Mouse (Mus musculus) brain, embryonic 14.5 days (tissue): ENCODE data around the gene Ptbp1. TPM values are rescaled to one million over a fixed set of nuclear protein-coding genes. Genes with fewer than 3 reads are reported as not detected.

Experiments used
- DNase-seq: peaks from one replicate; pipeline ENCODE4 v3.0.0-alpha.2; 2011; ENCODE audit warnings: low read depth
- CTCF ChIP-seq: fragments of 200-500 bp; IDR thresholded peaks from 2 replicates; pipeline ENCODE4 v1.5.1; 2012; ENCODE audit warnings: inconsistent platforms, mild to moderate bottlenecking, moderate library complexity, borderline replicate concordance; ENCODE audit not compliant: insufficient read depth, insufficient read length; ENCODE audit errors: extremely low read depth
- POLR2A ChIP-seq: fragments of 200-500 bp; IDR thresholded peaks from 2 replicates; pipeline ENCODE4 v1.6.1; 2012; ENCODE audit warnings: mild to moderate bottlenecking, inconsistent platforms, borderline replicate concordance; ENCODE audit not compliant: poor library complexity, insufficient read depth, insufficient read length, severe bottlenecking; ENCODE audit errors: extremely low read depth
- polyA plus RNA-seq: library from polyadenylated mRNA; depleted of rRNA; stranded (reverse); fragments of >200 nt; gene quantifications from 2 replicates; pipeline ENCODE4 v1.2.3, GENCODE M21; 2012

Ptbp1 gene
- polyA plus RNA-seq, 1 experiment, result 194 TPM

DNA sequence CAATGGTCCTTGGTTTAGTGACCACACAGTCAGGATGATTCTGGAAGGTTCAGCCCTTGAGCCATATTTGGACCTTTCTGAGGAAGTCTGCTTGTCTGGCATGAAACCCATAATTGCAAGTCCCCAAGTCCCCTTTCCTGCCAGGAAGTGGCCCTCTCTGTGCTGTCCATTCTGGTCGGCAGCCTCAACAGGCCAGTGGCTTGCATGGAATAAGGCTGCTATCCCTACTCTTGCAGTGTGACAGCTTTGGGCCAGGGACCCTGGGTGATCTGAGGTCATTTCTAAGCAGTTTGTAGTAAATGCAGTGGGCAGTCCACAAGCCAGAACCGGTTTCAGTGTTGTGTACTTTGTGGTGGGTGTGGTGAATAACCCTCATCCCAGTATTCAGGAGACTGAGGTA, 16.1 kb upstream of the Ptbp1 start:
- DNase-seq, result no peak
- TF ChIP-seq POLR2A (no peak), CTCF (no peak)

DNA sequence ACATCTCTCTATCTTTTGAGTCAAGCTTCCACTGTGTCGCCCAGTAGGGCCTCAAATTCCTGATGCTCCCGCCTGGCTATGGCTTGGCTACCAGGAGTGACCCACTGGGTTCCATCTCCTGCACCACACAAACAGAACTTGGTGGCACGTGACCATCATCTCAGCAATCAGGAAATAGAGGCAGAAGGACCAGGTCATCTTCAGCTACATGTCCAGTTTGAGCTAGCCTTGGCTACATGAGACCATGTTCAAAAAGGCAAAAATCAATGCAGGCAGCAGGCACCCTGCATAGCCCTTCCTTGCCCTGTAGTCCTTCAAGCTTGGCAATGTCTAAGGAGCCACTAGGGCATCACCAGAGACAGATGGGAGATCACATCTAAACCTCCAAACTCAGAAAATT, 14.1 kb upstream of the Ptbp1 start:
- TF ChIP-seq POLR2A (no peak), CTCF (no peak)
- DNase-seq, result no peak

DNA sequence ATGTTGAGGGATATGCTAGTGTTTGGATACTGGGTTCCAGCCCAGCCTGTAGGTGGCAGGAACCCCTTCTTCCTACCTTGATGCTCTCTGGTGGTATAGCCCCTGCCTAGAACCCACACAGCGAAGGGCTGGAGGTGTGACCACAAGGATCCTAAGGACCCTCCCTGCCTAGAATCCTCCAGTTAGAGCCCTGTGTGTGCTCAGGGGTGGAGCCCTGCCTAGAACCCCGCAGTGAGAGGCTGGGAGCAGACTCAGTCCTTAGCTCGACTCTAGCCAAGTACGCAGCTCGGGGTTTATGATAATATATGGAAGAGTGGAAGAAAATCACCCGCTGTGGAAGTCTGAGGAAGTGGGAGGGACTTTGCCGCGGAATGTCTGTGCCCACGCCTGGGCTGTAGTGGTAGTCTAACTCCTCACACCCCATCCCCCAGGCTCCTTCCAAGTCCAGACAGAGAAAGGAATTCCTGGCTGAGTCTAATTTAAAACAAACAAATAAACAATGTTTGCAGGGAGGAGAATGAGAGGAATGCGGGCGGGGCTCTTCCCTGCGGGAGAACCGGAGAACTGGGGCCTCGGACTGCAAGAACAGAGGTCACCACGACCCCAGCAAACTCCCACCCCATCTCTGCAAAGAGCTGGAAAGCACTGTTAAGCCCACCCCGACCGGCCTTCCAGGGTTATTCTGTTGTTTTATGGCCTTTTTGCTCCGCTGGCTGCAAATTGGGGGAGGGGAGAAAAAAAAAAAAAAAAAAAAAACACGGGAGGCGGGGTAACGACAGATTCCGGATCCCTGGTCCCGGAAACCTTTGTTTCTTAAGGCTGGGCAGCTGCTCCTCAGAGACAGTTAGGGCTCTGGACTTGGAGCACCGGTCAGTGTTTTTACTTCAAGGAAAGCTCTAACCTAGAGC, 13.3 kb upstream of the Ptbp1 start:
- 0 out of 2 replicates have a peak, but pooled peaks have one; percentile 10 for TF ChIP-seq POLR2A
- no peak for TF ChIP-seq CTCF
- peak; percentile 78 for DNase-seq

DNA sequence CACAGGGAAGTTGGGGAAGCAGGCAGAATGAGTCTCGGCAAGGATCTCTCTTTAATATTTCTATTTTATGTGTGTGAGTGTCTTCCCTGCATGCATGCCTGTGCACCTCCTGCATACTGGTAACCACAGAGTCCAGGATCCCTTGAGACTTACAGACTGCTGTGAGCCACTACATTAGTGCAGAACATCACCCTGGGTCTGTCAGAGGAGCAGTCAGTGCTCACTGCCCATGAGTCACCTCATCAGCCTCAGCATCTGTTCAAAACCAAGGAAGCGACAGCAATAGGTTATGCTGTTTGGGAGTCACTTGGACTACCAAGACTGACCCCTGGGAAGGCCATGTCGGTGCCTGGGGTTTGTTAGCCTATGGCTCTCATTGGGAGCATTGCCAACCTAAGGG, 11.9 kb upstream of the Ptbp1 start:
- TF ChIP-seq CTCF (no peak), POLR2A (no peak)
- DNase-seq, result no peak

DNA sequence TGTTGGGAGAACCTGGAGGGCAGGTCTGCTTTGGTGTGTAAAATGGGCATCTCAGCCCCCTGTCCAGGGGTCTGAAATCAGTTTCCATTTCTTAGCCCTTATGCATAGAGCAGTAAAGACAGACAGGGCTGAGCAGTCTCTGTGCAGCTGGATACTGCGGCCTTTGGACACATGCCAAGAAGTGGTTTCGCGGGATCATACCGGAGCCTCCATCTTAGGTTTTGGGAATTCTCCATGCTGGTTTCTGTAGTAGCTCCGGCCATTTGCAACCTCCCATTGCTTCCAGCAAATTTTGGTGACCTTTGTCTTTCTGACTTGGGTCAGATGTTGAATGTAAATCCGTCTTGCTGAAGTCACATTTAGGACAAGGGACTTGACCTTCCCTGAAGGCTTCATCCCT, 10.8 kb upstream of the Ptbp1 start:
- TF ChIP-seq CTCF (no peak), POLR2A (no peak)
- DNase-seq, result peak; percentile 63

DNA sequence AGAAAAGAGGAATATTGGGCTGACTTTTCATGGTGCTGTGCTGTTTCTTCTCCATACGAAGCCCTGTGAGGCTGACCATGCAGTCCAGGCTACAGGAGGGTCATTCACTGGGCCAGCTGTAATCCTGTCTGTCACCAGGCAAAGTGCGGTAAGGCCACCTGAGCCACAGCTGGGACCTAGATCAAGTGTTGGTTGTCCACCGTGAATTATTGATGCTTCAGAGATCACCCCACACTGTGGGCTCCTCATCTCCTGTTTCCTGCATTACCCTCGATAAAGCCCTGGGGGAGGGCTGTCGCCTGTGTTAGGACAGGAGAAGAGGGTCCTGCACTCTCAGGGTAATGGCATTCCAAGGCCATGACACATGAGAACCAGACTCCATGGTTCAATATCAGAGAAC, 7.7 kb upstream of the Ptbp1 start:
- TF ChIP-seq CTCF, result no peak
- no peak for TF ChIP-seq POLR2A
- DNase-seq, result no peak

DNA sequence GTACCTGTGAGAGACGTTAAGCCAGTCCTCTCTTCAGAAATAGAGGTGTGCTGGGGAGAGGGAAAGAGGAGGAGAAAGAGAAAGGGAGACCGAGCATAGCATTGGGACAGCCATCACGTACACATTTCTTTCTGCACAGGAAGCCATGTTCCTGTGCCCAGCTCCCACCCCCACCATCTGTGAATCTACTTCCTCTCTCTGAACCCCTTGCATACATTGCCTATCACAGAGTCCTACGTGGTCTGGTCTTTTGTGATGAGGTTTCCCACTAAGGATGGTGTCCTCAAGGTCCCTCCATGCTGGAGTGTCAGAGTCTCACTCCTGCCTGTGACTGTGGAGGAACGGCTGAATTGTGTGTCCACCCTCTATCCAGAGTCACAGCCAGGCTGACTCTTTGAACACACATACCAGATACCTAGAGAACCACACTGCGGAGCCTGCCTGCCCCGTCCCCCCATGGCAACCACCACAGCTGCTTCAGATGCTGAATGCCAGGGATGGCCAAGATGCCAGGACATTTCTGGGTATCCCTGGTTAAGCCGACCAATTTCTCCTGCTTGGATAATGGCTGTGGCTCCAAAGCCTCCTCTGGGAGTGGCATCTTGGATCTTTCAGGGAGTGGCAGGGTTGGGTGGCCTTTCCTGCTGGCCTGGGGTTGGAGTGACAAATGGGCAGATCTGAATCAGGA, 4.1 kb upstream of the Ptbp1 start:
- TF ChIP-seq CTCF, result no peak
- no peak for DNase-seq

DNA sequence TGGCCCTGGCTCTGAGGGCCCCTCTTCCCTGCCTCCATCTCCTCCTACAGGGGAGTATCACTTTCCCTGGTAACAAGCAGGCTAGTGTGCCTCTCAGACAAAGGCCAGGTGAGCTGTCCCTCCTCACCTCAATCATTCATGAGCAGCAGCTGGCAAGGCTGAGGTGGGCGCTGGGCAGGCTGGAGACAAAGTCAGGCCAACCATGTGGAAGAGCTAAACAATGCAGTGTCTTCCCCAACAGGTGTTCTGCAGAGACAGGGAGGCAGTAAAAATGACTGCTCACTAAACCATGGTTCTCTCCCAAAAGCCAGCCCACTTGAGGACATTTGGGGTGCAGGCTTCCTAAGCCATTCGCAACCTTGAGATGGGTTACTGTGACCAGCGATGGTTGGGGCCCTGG, 2.6 kb upstream of the Ptbp1 start:
- no peak for DNase-seq
- TF ChIP-seq CTCF, result no peak

DNA sequence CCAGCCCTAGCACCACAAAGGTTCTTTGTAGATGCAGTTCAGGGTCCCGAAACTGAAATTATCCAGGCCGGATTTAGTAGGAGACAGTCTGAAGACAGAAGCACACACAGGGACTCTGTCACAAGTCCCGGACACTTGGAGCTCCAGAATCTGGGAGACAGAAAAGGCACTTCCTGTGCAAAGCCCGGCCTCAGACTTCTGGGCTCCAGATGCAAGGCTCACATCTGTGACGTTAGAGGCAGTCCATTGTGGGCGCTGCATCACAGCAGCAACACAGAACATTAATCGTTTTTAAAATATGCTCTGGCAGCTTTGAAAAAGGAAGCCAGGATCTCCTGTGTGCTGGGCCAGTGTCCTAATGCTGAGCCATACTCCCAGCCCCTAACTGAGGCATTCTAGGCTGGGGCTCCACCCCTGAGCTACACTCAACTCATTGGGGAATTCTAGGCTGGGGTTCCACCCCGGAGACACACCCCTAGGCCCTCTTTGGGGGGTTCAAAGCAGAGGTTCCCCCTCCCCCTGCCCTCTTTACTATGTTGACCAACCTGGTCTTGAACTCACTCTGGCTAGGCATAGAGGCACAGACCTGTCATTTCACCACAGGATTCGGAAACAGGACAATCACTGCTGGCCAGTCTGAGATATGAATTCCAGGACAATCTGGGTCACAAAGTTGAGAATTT, 2.0 kb upstream of the Ptbp1 start:
- DNase-seq, result no peak
- no peak for TF ChIP-seq POLR2A
- no peak for TF ChIP-seq CTCF

DNA sequence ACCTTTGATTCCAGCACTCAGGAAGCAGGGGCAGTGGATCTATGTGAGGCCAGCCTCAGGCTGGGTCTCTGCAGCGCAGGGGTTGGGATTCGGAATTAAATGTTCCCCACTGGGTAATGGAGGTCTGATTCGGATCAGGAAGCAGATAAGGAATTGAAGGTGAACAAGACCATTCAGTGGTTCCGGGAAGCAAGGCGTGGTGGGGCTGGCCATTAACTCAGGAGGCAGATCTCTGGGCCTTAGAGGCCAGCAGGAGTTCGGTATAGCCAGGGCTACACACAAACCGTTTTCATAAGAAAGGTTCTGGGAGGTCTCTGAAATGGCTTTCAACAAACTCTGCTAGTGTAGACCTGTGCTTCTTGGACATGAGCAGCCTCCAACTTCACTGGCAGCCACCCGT, 1.4 kb upstream of the Ptbp1 start:
- no peak for DNase-seq
- TF ChIP-seq POLR2A (no peak), CTCF (no peak)

DNA sequence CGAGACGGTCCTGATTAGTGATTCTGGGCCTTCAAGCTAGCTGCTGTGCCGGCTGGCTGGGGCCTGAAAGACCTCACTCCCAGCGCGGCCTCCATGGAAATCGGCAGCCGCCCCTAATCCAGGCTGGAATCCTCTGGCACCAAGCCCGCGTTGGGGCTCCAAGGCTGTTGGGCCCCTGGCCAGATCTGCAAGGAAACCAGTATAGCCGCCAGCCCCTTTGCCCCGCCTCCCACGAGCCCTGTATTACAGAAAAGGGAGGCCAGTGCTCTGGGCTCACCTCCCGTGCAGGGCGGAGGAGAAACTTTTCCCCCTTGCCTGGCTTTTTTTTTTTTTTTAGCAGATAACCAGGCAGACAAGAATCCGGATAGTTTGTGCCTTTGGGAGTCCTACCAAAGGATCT, 835 bp upstream of the Ptbp1 start:
- no peak for TF ChIP-seq POLR2A
- no peak for TF ChIP-seq CTCF
- DNase-seq, result peak; percentile 97

DNA sequence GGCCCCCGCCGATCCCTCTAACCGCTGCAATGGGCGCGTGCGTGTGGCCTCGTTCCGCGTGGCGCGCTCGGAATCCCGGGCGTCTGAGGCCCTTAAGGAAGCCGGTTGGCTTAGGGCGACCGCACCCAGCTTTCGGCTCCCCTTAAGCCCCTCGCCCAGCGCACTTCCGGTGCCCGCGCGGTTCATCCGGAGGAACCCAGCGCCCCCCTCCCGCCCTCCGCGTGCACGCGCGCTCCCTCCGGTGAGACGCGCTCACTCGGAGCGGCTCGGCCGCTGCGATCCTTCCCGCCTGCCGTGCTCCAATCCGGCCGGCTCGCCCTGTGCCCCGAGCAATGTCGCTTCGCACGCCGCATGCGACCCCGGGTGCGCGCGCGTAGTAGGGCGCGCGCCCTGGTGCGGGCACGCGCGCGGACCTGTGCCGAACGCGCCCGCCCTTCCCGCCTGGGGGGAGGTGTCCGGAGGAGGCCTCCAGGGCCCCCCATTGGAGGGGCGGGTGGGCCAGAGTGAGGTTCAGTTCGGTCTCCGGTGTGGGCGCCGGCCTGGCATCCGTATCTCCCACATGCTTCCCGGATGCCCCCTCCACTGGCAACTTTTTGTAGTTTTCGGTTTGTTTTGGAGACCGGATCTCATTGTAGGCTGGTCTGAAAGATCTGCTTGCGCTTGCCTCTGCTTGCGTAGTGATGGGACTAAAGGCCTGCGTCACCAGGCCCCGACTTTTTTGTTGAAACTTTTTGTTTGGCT, 744 bp downstream of the Ptbp1 start:
- DNase-seq, result peak; percentile 88

More for the DNA sequence above, 744 bp downstream of the Ptbp1 start:
- TF ChIP-seq POLR2A, result no peak
- no peak for TF ChIP-seq CTCF
